Mouse (Mus musculus) forebrain, embryonic 16.5 days (tissue): ENCODE results near the gene 2310057M21Rik. TPM values are rescaled to one million over a fixed set of nuclear protein-coding genes. Genes with fewer than 3 reads are reported as not detected.
"Not testable (repeated sequence)": the region's sequence is repeated elsewhere in the genome, so short reads cannot be mapped to it uniquely, and the experiment has no call there.

ENCODE experiments used
- ATAC-seq: fragments of 200-750 bp; cut with Nextera tagmentation; 2 replicates; pipeline ENCODE4 v1.8.0; 2017; ENCODE audit warnings: mild to moderate bottlenecking, moderate library complexity
- H3K27ac ChIP-seq: fragments of 300-500 bp; sonication (generic); 2 replicates; pipeline ENCODE4 v1.5.1; 2014; ENCODE audit warnings: low read length, control low read depth
- H3K27me3 ChIP-seq: fragments of 300-500 bp; sonication (generic); replicated peaks from 2 replicates; pipeline ENCODE4 v1.6.1; 2014; ENCODE audit warnings: low read length; ENCODE audit not compliant: control insufficient read depth, insufficient read depth
- H3K36me3 ChIP-seq: fragments of 300-500 bp; sonication (generic); 2 replicates; pipeline ENCODE4 v1.6.1; 2014; ENCODE audit not compliant: control insufficient read depth, insufficient read depth
- H3K4me1 ChIP-seq: fragments of 300-500 bp; sonication (generic); replicated peaks from 2 replicates; pipeline ENCODE4 v1.6.1; 2014; ENCODE audit warnings: low read length; ENCODE audit not compliant: control insufficient read depth, insufficient read depth
- H3K4me2 ChIP-seq: fragments of 300-500 bp; sonication (generic); 2 replicates; pipeline ENCODE4 v1.6.1; 2014; ENCODE audit warnings: mild to moderate bottlenecking, low read length, control low read depth
- H3K4me3 ChIP-seq: fragments of 300-500 bp; sonication (generic); replicated peaks from 2 replicates; pipeline ENCODE4 v1.5.1; 2014; ENCODE audit warnings: mild to moderate bottlenecking, low read length, control low read depth
- H3K9ac ChIP-seq: fragments of 300-500 bp; sonication (generic); replicated peaks from 2 replicates; pipeline ENCODE4 v1.6.1; 2014; ENCODE audit warnings: low read depth, low read length, control low read depth
- H3K9me3 ChIP-seq: fragments of 300-500 bp; sonication (generic); 2 replicates; pipeline ENCODE4 v1.6.1; 2016; ENCODE audit warnings: low read length; ENCODE audit not compliant: control insufficient read depth
- WGBS: fragments of 180-500 bp; shearing (Covaris S2); extraction: QIAGEN DNeasy Blood & Tissue Kit; methylation state at CpG from one replicate; pipeline ENCODE4 v1.1.7; 2014; 5-methylcytosine and 5-hydroxymethylcytosine counted together
- polyA plus RNA-seq: library from polyadenylated mRNA; unstranded; fragments of >200 nt; fragmentation: Nextera tagmentation; extraction: Ambion mirVana; gene quantifications from 2 replicates; pipeline ENCODE4 v1.2.1, GENCODE M21; 2015

The 2310057M21Rik gene
- 21.2 and 26.1 TPM in 2 replicates for polyA plus RNA-seq

DNA sequence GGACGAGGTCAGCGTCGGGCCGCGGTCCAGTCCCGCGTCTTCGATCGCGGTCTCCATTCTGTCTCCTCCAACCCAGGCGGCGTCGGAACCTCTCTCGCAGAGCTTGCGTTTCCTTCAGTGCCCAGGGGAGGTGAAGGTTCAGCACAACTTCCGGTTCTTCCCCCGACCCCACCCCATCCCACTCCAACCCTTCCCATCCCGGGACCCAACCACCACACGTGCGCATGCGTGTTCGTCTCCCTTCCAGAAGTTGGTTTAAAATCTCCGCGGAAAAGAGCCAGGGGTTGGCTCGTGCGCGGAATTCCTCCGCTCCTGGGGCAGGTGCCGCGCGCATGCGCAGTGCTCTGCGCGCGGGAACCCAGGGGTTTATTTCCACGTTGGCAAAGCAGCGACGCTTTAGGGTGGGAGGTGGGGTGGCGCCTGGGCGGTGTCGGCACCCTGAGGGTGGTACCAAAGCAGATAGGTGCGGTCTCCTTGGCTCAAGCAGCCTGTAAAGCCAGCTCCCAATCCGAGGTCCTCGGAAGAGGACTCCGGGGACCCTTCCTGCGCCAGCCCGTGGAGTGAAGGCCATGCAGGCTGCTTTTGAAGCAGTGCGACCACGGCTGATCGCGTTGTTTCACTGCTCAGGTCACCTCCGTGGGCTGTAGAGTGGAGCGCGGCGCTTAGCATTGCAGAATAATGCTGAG lies at the start of gene 2310057M21Rik:
TSS of gene 2310057M21Rik (minus strand) at position 145 of the 686 bp plus-strand sequence.
- Histone ChIP-seq H3K4me3 (peak within 1 kb of the TSS; percentile 72), H3K4me2 (peak within 1 kb of the TSS; percentile 89), H3K9ac (peak within 1 kb of the TSS; percentile 83), H3K36me3 (peaks cover 2% of the 10 kb centered on the region; the same call in 1 of the 2 replicates), H3K9me3 (no peaks in the 10 kb centered on the region), H3K27ac (peak within 1 kb of the TSS; percentile 78), H3K4me1 (peaks cover 15% of the 10 kb centered on the region), H3K27me3 (no peaks in the 10 kb centered on the region)
- under 1% methylated on average over 55 of the region's 55 CpGs for WGBS
- ATAC-seq: peak; percentile 98

DNA sequence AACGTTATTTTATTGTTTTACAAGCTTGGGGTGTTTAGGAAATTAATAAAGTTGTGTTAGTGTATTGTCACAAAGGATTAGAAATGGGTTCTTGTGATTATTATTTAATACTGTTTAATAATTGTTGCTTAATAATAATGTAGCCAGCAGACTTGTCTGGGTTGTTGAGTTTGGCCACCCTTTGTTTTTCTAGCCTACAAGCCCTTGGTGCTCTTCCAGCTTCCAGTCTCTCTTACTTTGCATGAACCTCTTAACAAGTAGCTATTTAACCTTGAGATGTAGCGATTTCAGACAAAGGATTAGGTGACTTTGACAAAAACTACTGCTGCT lies 49.3 kb upstream of the 2310057M21Rik start:
- Histone ChIP-seq H3K27ac (no peak overlapping the region), H3K4me1 (peaks cover 24% of the 10 kb centered on the region), H3K36me3 (no peaks in the 10 kb centered on the region), H3K4me3 (no peak overlapping the region), H3K27me3 (no peaks in the 10 kb centered on the region), H3K9ac (no peak overlapping the region), H3K9me3 (no peaks in the 10 kb centered on the region), H3K4me2 (peak overlapping the region; percentile 68; the same call in 1 of the 2 replicates)
- ATAC-seq: no peak
- 60% methylated on average over 2 of the region's 2 CpGs for WGBS

DNA sequence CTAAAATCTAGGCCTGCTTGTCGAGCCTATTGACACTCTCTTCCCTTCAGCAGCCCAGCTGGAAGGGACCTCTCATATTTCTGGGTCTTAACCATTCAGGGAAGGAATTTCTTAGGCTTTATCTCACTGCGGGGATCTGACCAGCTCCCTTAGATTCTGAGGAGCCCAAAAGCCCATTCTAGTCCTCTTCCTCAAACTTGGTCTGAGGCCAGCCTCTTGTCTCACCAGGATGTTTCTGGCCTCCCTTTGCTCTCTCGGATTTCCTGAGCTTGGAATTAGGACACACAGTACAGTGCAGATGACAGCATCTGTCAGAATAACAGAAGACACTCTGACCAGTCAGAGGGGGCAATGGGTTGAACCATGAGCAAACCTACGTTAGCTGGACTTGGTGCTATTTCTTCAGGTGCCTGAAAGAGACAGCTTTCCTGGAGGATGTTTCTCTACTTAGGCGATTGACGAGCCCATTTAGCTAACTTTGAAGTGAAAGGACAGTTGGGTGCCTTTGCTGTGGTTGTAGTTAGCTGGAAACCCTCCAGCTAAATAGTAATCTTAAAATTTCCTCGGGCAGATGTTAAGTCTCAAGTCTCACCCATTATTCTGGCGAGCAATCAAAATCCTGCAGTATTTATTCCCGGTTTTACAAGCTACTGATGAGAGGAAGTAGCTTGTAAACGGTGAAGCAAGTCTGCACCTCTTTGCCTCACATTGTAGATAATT lies 48.8 kb upstream of the 2310057M21Rik start:
- 57% methylated on average over 10 of the region's 10 CpGs for WGBS
- H3K27me3 ChIP-seq: no peaks in the 10 kb centered on the region

DNA sequence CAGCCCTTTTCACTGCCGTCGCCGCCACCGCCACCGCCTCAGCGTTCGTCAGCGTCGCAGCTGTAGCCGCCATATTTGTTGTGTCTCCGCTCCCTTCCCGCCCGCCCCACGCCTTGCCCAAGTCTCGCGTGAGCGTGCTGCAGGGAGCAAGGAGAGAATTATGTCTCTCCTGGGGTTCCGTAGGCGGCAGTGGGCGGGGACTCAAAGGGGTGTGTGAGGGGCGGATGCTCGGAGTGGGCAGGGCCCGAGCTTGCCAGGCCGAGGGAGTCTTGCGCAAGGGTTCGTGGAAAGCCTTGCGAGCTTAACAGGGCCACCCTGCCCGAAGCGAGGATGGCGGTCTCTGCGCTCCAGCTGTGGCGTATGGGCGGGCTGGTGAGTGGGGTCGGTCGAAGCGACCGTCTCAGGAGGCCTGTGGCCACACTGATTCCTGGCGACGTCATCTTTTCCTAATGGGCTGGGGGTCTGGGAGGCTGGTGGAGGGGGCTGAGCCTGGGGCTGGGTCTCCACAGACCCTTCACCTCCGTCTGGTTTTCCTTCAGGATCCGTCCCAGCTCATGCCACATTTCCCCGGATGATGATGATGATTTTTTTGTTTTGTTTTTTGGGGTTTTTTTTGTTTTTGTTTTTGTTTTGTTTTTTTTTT lies 48.0 kb upstream of the 2310057M21Rik start, which contains the start of the genes Ikzf5 and Acadsb:
TSS of gene Ikzf5 (minus strand) at position 106 of the 643 bp plus-strand sequence.
TSS of gene Acadsb (plus strand) at position 186 of the 643 bp plus-strand sequence.
- H3K4me1 ChIP-seq: peaks cover 24% of the 10 kb centered on the region

More for the DNA sequence above, 48.8 kb upstream of the 2310057M21Rik start:
- H3K4me2 ChIP-seq: peak overlapping the region; percentile 68
- no peak overlapping the region for H3K27ac ChIP-seq
- no peaks in the 10 kb centered on the region for H3K9me3 ChIP-seq
- H3K36me3 ChIP-seq: no peaks in the 10 kb centered on the region
- H3K9ac ChIP-seq: peak overlapping the region; percentile 36
- ATAC-seq: no peak
- H3K4me1 ChIP-seq: peaks cover 24% of the 10 kb centered on the region
- peak overlapping the region; percentile 92 for H3K4me3 ChIP-seq

DNA sequence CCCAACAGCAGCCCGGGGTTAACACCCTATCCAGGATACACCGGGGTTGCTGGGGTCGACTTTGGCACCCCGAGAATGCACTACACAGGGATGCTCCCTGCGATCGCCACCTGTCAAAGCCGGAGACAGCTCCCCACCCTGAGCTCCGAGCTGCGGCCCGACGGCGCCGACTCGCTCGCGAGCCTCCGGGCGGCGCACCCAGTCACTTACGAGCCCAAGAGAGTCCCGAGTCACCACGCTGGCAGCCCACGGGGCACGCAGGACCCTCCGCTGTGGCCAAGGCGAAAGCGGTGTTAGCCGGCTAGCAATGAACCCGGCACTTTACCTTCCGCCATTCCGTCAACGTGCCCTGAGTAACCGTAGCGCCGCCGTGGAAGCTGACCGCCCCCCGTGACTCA lies 47.4 kb upstream of the 2310057M21Rik start:
- Histone ChIP-seq H3K9me3 (no peaks in the 10 kb centered on the region), H3K36me3 (no peaks in the 10 kb centered on the region), H3K9ac (peak overlapping the region; percentile 98), H3K4me2 (peak overlapping the region; percentile 74), H3K4me1 (peaks cover 24% of the 10 kb centered on the region), H3K4me3 (peak overlapping the region; percentile 92), H3K27me3 (no peaks in the 10 kb centered on the region), H3K27ac (peak overlapping the region; percentile 72)
- 0% methylated on average over 37 of the region's 38 CpGs for WGBS
- peak; percentile 58 for ATAC-seq

More for the DNA sequence above, 48.0 kb upstream of the 2310057M21Rik start, which contains the start of the genes Ikzf5 and Acadsb:
- peak within 1 kb of the TSS; percentile 98 for H3K9ac ChIP-seq
- H3K36me3 ChIP-seq: no peaks in the 10 kb centered on the region
- WGBS: under 1% methylated on average over 42 of the region's 42 CpGs
- H3K4me2 ChIP-seq: peak within 1 kb of the TSS; percentile 74
- H3K27ac ChIP-seq: peak within 1 kb of the TSS; percentile 72
- H3K9me3 ChIP-seq: no peaks in the 10 kb centered on the region
- H3K4me3 ChIP-seq: peak within 1 kb of the TSS; percentile 92
- H3K27me3 ChIP-seq: no peaks in the 10 kb centered on the region
- peak; percentile 99 for ATAC-seq

DNA sequence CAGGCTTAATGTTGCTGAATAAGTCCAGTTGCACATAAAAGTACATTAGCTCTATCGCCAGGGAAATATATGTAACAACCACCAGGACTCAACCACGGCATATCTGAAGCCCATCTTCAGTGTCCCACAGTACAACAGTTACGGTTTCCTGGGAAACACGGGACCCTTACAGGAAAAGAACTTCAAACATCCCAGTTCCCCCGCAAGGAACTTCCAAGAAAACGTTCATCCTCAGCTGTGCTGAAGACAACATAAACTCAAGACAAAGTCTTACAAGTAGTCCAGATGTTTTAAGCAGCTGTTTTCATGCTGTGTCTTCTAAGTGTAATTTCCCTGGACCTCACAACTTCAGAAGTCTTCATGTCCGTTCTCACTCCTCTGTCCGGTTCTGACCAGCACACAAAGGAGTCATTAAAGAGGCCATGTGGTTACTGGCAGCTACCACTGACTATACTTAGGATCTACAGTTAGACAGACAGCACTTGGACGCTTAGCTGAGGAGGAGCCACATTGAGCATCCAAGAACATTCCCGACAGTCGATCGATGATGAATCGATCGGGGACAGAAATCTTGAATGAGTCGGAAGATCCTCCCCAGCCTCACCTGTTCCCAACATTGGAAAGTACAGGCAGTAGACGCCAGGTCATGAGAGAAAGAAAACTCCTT lies 46.9 kb upstream of the 2310057M21Rik start:
- no peaks in the 10 kb centered on the region for H3K9me3 ChIP-seq
- ATAC-seq: no peak
- peak overlapping the region; percentile 92 for H3K4me3 ChIP-seq
- H3K4me2 ChIP-seq: peak overlapping the region; percentile 74
- H3K27me3 ChIP-seq: no peaks in the 10 kb centered on the region
- no peak overlapping the region; the same call in 1 of the 2 replicates for H3K27ac ChIP-seq
- H3K36me3 ChIP-seq: no peaks in the 10 kb centered on the region
- peaks cover 24% of the 10 kb centered on the region for H3K4me1 ChIP-seq
- H3K9ac ChIP-seq: peak overlapping the region; percentile 98
- 7% methylated on average over 16 of the region's 16 CpGs for WGBS

DNA sequence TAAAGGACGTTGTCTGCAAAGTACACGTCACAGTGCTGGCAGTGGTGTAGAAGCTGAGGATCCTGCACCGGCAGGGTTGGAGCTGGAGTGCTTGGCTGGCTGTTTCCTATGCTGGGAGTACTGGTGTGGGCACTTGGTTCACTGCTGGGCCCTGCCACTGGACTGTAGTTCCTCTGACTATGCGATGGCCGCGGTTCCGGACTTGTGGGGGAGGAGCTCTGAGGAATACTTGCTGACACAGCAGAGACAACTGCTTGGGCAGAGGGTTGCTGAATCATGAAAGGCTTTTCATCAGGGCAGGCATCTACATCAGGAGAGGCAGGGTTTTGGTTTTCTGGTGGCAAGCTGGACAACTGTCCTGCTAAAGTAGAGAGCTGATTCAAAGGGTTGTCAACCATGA lies 29.2 kb upstream of the 2310057M21Rik start:
- not testable (repeated sequence) for ATAC-seq

DNA sequence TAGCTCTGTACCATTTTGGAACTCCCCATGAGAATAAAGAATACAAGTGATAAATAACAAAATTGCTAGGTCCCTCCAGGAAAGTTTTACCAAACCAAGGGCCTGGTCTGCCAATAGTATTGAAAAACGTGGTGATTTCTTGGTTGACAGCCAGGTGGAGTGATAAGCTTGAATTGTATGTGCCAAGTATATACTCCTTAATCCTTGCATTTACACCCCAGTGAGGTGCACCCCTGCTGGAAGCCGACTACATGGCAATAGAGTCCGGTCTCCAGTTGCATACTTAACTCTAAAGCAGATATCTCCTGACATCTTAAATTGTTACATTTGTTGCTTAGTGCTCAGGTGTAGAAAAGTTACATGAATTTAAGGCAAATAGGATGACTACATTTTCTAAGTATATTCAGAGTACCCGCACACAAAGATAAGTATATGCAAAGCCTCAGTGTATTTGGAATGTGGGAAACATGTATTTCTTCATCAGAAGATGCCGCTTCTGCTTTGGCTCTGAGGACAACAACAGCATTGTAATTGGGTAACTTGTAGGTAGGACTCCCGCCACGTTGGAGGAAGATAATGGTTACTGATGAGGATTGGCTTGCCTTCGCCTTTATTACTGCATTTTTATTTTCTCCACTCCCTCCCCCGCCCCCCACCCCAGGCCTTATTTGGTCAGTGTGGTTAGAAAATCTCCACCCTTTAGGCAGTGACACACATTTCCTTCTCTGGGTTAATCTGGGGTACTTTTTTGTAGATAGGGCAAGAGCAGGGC lies 9.5 kb upstream of the 2310057M21Rik start:
- no peak for ATAC-seq

More for the DNA sequence above, 29.2 kb upstream of the 2310057M21Rik start:
- H3K9me3 ChIP-seq, H3K4me2 ChIP-seq, H3K4me1 ChIP-seq, H3K4me3 ChIP-seq, H3K27me3 ChIP-seq, H3K27ac ChIP-seq, H3K9ac ChIP-seq: not testable (repeated sequence)
- H3K36me3 ChIP-seq: peaks cover 16% of the 10 kb centered on the region
- WGBS: 90% methylated on average over 6 of the region's 7 CpGs

More for the DNA sequence above, 9.5 kb upstream of the 2310057M21Rik start:
- Histone ChIP-seq H3K36me3 (no peaks in the 10 kb centered on the region), H3K9ac (no peak overlapping the region), H3K4me1 (peaks cover 6% of the 10 kb centered on the region; the same call in 1 of the 2 replicates), H3K4me3 (peak overlapping the region; percentile 91), H3K4me2 (peak overlapping the region; percentile 92), H3K27ac (no peak overlapping the region), H3K27me3 (no peaks in the 10 kb centered on the region), H3K9me3 (no peaks in the 10 kb centered on the region)
- WGBS: 75% methylated on average over 9 of the region's 9 CpGs
